Mouse (Mus musculus) lung, postnatal 0 days (tissue): ENCODE data around the gene Corin.

Experiments
- CTCF ChIP-seq: IDR thresholded peaks from 2 replicates; pipeline ENCODE4 v1.5.1; 2016; ENCODE audit warnings: antibody characterized with exemption, mild to moderate bottlenecking
- EP300 ChIP-seq: IDR thresholded peaks from 2 replicates; pipeline ENCODE4 v1.6.1; 2016; ENCODE audit warnings: antibody characterized with exemption, mild to moderate bottlenecking, control low read depth

DNA sequence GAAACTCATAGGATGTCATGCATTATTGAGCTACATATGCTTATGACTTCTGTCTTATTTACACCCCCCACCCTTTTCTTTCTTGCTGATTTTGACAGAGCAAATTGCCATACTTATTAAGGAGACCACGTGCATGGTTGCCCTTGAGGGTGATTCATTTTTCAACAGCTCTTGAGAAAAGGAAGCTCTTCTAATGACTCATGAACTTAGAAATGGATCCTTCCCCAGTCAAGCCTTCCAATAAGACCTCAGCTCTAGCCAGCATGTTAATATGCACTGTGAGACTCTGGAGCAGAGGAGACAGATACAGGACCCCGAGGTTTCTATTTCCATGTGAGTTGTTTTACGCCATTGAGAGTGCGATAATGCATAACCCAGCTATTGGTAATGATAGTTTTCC lies 76.7 kb downstream of the Corin start:
- TF ChIP-seq CTCF (no peak), EP300 (no peak)
